Mouse (Mus musculus) brain, embryonic 14.5 days (tissue): ENCODE measurements around the gene Rras2.

ENCODE experiments used
- CTCF ChIP-seq: fragments of 200-500 bp; IDR thresholded peaks from 2 replicates; pipeline ENCODE4 v1.5.1; 2012; ENCODE audit warnings: inconsistent platforms, mild to moderate bottlenecking, moderate library complexity, borderline replicate concordance; ENCODE audit not compliant: insufficient read depth, insufficient read length; ENCODE audit errors: extremely low read depth
- POLR2A ChIP-seq: fragments of 200-500 bp; IDR thresholded peaks from 2 replicates; pipeline ENCODE4 v1.6.1; 2012; ENCODE audit warnings: mild to moderate bottlenecking, inconsistent platforms, borderline replicate concordance; ENCODE audit not compliant: poor library complexity, insufficient read depth, insufficient read length, severe bottlenecking; ENCODE audit errors: extremely low read depth

GRCm38 (mm10) chr7:114101412-114101811 lies 16.2 kb downstream of the Rras2 start:
- TF ChIP-seq POLR2A, result no peak
- TF ChIP-seq CTCF, result no peak
